Mouse (Mus musculus) limb, embryonic 10.5 days (tissue): ENCODE data around the gene Inhbc. TPM values are rescaled to one million over a fixed set of nuclear protein-coding genes. Genes with fewer than 3 reads are reported as not detected.

Experiments used
- DNase-seq: peaks from one replicate; pipeline ENCODE4 v3.0.0-alpha.2; 2017; ENCODE audit warnings: low spot score
- H3K27ac ChIP-seq: fragments of 300-500 bp; sonication (generic); 2 replicates; pipeline ENCODE4 v1.5.1; 2016; ENCODE audit warnings: mild to moderate bottlenecking
- H3K27me3 ChIP-seq: fragments of 300-500 bp; sonication (generic); 2 replicates; pipeline ENCODE4 v1.6.1; 2016; ENCODE audit warnings: low read depth, mild to moderate bottlenecking; ENCODE audit not compliant: poor library complexity, severe bottlenecking
- H3K36me3 ChIP-seq: fragments of 300-500 bp; sonication (generic); 2 replicates; pipeline ENCODE4 v1.6.1; 2016; ENCODE audit warnings: mild to moderate bottlenecking, moderate library complexity
- H3K4me1 ChIP-seq: fragments of 300-500 bp; sonication (generic); 2 replicates; pipeline ENCODE4 v1.6.1; 2016
- H3K4me3 ChIP-seq: fragments of 300-500 bp; sonication (generic); 2 replicates; pipeline ENCODE4 v1.5.1; 2016; ENCODE audit warnings: mild to moderate bottlenecking, moderate library complexity
- H3K9me3 ChIP-seq: fragments of 300-500 bp; sonication (generic); replicated peaks from 2 replicates; pipeline ENCODE4 v1.6.1; 2016; ENCODE audit warnings: mild to moderate bottlenecking
- WGBS: fragments of 180-500 bp; shearing (Covaris S2); methylation state at CpG from one replicate; pipeline ENCODE4 v1.1.7; 2016; 5-methylcytosine and 5-hydroxymethylcytosine counted together
- polyA plus RNA-seq: library from polyadenylated mRNA; unstranded; fragments of >200 nt; fragmentation: Nextera tagmentation; extraction: Ambion mirVana; gene quantifications from 2 replicates; pipeline ENCODE4 v1.2.1, GENCODE M21; 2016

Gene Inhbc
- polyA plus RNA-seq = 0.10 and 0.23 TPM in 2 replicates

DNA sequence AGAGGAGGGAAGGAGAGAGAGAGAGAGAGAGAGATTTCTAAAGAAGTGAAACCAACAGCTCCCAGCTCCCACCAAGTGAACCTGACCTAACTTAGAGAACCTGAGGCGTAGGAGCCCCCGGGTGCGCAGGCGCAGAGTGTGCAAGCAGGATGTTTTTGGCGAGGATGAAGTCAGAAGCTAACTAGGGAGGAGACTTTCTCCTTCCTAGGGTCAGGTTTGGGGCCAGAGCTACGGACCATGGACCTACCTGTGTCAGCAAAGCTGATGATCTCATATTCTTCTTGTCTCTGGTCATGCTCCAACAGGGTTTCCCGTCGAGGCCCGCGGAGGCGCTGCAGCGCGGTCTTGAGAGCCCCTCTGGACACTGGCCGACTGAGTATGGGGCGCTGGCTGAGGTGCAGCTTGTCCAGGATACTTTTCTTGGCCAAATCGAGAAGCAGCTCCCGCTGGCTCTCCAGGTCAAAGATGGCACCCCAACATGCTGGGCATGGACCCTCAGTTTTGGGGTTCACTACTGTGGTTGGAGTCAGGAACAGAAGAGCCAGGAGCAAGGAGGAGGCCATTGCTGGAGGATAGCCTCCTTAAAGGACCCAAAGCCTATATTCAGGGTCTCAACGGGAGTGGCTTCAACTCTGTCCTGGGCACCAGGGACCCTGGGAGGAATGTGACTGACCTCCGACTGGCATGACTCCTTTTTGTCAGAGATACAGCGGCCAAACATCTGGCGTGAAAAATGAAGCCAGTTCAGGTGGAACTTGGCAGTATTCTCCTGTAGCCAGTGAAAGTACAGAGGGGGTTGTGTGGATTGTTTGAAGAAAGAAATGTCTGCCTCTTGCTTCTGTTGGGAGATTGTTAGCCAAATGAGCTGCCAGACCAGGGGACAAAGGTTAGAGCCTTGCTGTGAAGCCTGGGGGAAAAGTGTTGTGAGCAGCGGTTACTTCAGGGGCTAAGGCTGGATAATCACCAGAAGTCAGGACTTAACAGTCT lies at the start of gene Inhbc:
Gene Inhbc, minus strand, starts transcription at position 598 of the 987 bp plus-strand sequence.
- no peak within 1 kb of the TSS for H3K4me3 ChIP-seq
- no peaks in the 10 kb centered on the region for H3K27me3 ChIP-seq
- H3K4me1 ChIP-seq = peaks cover 13% of the 10 kb centered on the region
- 81% methylated on average over 22 of the region's 22 CpGs for WGBS
- no peaks in the 10 kb centered on the region for H3K36me3 ChIP-seq
- no peaks in the 10 kb centered on the region for H3K9me3 ChIP-seq
- no peak within 1 kb of the TSS for H3K27ac ChIP-seq
- no peak for DNase-seq

DNA sequence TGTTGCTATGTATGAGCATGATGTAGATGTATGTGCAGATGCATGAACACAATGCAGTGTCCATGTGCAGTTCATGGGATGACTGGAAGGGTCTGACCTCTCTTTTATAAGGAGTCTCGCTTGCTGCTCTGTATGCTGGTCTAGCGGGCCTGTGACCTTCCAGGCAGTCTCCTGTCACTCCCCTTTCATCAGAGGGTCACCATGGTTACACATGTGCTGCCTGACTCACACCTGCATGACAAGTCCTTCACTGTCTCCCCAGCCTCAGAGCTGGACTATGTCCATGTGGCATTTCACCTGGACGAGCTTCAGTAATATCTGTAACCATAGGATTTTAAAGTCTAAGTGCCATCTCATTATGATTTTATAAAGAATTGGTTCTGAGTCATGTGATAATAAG lies 43.9 kb upstream of the Inhbc start:
- Histone ChIP-seq H3K4me1 (peaks cover 2% of the 10 kb centered on the region), H3K36me3 (peaks cover 12% of the 10 kb centered on the region), H3K27ac (no peak overlapping the region), H3K4me3 (no peak overlapping the region), H3K9me3 (no peaks in the 10 kb centered on the region), H3K27me3 (no peaks in the 10 kb centered on the region)
- WGBS = 82% methylated on average over 3 of the region's 3 CpGs
- DNase-seq = no peak

DNA sequence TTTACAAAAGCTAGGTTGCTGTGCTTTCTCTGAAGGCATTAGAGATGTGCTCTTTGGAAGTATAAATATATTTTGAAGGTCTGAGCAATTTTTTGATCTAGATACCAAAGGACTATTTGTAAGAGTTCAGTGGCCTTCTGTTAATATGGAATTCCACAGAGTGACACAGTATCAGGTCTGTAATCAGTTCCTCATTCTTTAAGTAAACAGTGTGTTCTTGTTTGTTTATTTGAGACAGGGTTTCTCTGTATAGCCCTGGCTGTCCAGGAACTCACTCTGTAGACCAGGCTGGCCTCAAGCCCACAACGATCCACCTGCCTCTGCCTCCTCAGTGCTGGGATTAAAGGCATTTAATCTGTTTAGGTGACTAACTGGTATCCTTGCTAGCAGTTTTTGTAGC lies 43.4 kb upstream of the Inhbc start:
- H3K27me3 ChIP-seq = no peaks in the 10 kb centered on the region
- H3K36me3 ChIP-seq = peaks cover 12% of the 10 kb centered on the region
- no peak for DNase-seq
- 85% methylated on average over 1 of the region's 1 CpGs for WGBS
- no peaks in the 10 kb centered on the region for H3K4me1 ChIP-seq
- H3K9me3 ChIP-seq = no peaks in the 10 kb centered on the region
- no peak overlapping the region for H3K4me3 ChIP-seq
- H3K27ac ChIP-seq = no peak overlapping the region

DNA sequence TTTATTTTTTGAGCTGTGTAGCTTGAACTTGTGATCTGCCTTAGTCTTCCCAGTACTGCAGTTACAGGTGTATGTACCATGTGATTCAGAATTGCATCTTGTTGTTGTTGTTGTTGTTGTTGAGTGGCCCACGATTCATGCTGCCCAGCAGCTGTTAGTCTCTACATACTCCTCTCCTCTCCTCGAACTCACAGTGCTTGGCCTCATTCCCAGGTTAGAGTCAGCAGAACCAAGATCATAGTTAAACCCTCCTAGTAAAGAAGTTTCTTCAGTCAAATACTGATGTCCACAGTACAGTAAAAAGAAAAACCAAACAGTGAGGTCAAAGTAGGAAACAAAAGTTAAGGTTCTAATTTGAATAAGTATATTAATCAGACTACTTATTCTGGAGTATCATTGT lies 42.5 kb upstream of the Inhbc start:
- Histone ChIP-seq H3K4me1 (no peaks in the 10 kb centered on the region), H3K36me3 (peaks cover 12% of the 10 kb centered on the region), H3K27ac (no peak overlapping the region), H3K27me3 (no peaks in the 10 kb centered on the region), H3K9me3 (no peaks in the 10 kb centered on the region), H3K4me3 (no peak overlapping the region)
- no peak for DNase-seq
- WGBS = 82% methylated on average over 2 of the region's 2 CpGs

DNA sequence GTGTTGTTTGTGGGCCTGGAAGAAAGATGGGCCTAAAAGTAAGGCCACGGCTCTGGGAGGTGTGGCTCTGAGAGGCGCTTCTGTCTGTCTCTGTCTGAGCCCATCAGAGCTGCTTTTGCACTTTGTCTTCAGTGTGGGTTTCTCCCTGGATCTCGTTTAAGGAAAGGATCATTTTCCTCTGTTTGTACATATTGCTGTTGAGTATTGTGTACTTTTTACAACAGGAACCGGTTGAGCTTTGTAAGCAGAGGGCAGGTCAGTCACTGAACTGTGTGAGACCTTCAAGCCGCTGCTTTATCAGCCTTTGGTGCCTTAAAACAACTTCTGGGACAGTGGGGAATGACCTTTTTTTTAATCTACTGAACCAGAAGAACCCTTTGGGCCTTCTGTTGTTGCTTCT lies 41.9 kb upstream of the Inhbc start:
- no peak overlapping the region for H3K4me3 ChIP-seq
- H3K4me1 ChIP-seq = no peaks in the 10 kb centered on the region
- peaks cover 17% of the 10 kb centered on the region for H3K36me3 ChIP-seq
- 70% methylated on average over 5 of the region's 5 CpGs for WGBS
- no peak overlapping the region for H3K27ac ChIP-seq
- no peaks in the 10 kb centered on the region for H3K27me3 ChIP-seq
- DNase-seq = no peak
- H3K9me3 ChIP-seq = no peaks in the 10 kb centered on the region

DNA sequence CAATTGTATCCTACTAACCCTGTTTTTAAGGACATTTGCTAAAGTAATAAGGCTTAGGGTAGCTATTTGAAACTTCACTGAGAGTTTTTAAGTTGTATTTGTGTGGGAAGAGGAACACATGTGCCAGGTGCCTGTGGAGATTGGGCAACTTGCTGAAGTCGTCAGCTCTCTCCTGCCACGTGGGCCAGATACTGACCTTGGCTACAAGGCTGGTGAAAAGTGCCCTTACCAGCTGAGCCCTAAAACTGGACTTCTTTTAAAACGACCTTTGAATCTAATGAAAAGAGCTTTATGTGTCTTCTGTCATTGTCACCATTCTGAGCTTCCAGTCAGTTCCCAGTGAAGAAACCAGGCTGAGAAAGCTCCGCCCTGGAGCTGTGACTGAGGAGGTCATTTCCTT lies 37.2 kb upstream of the Inhbc start:
- H3K4me1 ChIP-seq = no peaks in the 10 kb centered on the region
- H3K4me3 ChIP-seq = no peak overlapping the region
- DNase-seq = no peak
- H3K27ac ChIP-seq = no peak overlapping the region
- H3K9me3 ChIP-seq = no peaks in the 10 kb centered on the region
- no peaks in the 10 kb centered on the region for H3K27me3 ChIP-seq
- H3K36me3 ChIP-seq = peaks cover 19% of the 10 kb centered on the region
- WGBS = 71% methylated on average over 4 of the region's 4 CpGs

DNA sequence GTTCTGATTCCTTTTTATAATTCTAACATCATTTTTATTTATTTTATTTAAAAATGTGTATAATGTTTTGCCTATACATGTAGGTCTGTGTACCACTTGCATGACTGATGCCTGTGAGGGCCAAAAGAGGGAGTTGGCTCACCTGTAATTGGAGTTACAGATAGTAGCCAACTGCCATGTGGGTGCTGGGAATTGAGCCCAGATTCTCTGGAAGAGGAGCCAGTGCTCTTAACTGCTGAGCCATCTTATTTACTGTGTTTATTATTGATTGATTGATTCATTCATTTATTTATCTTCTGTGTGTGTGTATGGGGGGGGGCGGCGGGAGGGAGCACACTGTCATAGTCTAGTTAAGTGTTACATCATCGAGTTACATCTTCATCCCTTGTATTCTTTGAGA lies 34.5 kb upstream of the Inhbc start:
- Histone ChIP-seq H3K27me3 (no peaks in the 10 kb centered on the region), H3K4me1 (no peaks in the 10 kb centered on the region), H3K9me3 (no peaks in the 10 kb centered on the region), H3K27ac (no peak overlapping the region), H3K36me3 (peaks cover 43% of the 10 kb centered on the region), H3K4me3 (no peak overlapping the region)
- DNase-seq = no peak
- 96% methylated on average over 3 of the region's 3 CpGs for WGBS

DNA sequence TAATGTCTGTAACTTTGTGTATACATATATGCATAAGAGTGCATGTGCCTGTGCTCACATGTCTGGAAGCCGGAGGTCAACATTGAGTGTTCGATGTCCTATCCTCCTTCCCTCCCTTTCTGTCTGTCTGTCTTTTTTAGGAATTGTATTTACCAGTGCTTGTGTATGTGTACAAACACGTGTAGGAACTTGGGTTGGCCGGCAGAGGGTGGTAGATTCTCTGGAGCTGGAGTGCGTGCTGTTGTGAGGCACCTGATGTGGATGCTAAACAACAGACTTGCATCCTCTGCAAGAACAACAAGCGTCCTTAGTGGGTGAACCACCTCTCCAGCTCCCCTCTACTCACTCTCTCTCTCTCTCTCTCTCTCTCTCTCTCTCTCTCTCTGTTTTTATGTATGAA lies 21.5 kb upstream of the Inhbc start:
- no peaks in the 10 kb centered on the region for H3K27me3 ChIP-seq
- no peak for DNase-seq
- no peak overlapping the region for H3K27ac ChIP-seq
- 83% methylated on average over 6 of the region's 6 CpGs for WGBS
- H3K9me3 ChIP-seq = no peaks in the 10 kb centered on the region
- H3K4me1 ChIP-seq = no peaks in the 10 kb centered on the region
- no peak overlapping the region for H3K4me3 ChIP-seq
- peaks cover 53% of the 10 kb centered on the region for H3K36me3 ChIP-seq

DNA sequence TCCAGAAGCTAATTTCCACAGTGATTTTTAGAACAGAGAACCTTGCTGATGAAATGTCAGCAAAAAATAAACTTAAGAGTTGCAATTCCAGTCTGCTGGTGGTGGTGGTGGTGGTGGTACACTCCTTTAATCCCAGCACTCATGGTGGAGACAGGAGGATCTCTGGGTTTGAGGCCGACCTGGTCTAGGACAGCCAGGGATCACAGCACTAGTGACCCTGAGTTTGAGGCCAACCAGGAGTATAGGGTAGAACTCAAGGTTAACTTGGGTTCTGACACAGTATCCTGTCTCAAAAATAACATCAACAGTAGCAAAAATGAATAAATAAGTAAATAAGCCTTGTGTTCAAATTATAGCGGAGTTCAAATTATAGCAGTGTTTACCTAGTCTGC lies 11.5 kb upstream of the Inhbc start:
- Histone ChIP-seq H3K9me3 (no peaks in the 10 kb centered on the region), H3K4me3 (peak overlapping the region; percentile 70), H3K36me3 (peaks cover 3% of the 10 kb centered on the region; the same call in 1 of the 2 replicates), H3K27me3 (no peaks in the 10 kb centered on the region), H3K27ac (peak overlapping the region; percentile 96), H3K4me1 (peaks cover 9% of the 10 kb centered on the region)
- WGBS = 60% methylated on average over 2 of the region's 2 CpGs
- DNase-seq = no peak

DNA sequence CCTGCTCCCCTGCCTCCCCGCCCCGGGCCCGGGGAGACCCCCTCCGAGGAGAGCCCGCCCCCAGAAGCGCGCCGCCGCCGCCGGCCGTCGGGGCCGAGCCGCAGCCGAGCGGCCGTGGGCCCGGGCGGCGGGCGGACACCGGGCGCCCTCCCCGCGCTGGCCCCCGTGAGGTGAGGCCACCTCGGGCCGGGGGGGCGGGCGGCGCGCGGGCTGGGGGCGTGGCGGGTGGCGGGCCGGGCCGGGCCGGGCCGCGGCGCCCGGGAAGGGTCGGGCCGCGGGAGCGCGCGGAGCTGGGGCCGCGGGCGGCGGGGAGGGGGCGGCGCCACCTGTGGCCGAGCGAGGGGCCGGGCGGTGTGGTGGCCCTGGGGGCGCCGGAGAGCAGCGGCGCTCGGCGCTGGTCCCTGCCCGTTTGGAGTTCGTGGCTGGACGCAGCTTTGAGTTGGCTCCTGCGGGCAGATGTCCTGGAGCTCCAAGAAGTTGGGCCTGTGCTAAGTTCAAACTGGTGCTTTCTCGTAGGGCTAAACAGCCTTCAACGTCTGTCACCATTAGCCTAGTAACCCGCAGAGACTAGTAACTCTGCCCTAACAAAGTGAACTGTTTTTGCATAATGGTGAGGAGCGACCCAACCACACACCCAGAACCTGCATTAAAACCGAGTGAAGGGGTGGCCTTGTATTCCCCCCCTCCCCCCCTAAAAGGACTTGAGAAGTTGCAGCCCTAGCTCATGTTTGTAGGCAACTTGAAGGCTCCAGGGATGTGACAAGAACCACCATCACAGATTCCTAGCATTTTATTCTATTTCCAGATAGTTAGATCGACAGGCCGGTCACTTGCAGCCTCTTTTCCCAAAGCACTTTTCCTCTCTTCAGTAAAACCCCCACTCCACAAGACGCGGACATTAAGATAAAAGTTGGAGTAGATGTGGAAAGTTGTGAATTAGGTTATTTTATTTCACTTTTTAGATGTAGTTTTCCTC lies 10.8 kb upstream of the Inhbc start:
- H3K27ac ChIP-seq = peak overlapping the region; percentile 96
- H3K4me1 ChIP-seq = peaks cover 9% of the 10 kb centered on the region
- WGBS = 11% methylated on average over 75 of the region's 79 CpGs
- DNase-seq = peak; percentile 84
- H3K9me3 ChIP-seq = no peaks in the 10 kb centered on the region
- no peaks in the 10 kb centered on the region for H3K27me3 ChIP-seq
- peaks cover 3% of the 10 kb centered on the region; the same call in 1 of the 2 replicates for H3K36me3 ChIP-seq
- H3K4me3 ChIP-seq = peak overlapping the region; percentile 70

DNA sequence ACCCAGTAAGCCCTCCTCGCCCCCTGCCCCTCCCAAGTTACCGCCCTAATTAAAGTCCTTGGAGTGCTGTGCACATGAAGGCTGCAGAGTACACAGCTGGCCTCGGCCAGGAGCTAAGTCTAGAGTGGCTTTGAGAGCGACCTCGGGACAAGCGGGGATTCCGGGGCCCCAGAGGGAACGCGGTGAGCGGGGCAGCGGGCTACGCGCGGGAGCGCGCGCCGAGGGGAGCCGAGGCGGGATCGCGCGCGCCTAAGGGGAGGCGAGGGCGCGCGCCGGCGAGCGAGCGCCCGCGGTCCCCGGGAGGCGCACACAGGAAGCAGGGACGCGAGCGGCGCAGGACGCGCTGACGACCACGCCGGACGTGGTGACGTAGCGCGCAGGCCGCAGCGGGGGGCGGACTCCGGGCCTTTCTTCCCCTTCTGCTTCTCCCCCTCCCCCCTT lies 10.0 kb upstream of the Inhbc start, which contains the start of gene R3hdm2:
Gene R3hdm2, plus strand, starts transcription at position 77 of the 441 bp plus-strand sequence.
- H3K27me3 ChIP-seq = no peaks in the 10 kb centered on the region
- H3K9me3 ChIP-seq = no peaks in the 10 kb centered on the region
- peaks cover 3% of the 10 kb centered on the region; the same call in 1 of the 2 replicates for H3K36me3 ChIP-seq
- H3K4me3 ChIP-seq = peak within 1 kb of the TSS; percentile 70
- peaks cover 9% of the 10 kb centered on the region for H3K4me1 ChIP-seq
- H3K27ac ChIP-seq = peak within 1 kb of the TSS; percentile 96
- peak; percentile 98 for DNase-seq
- WGBS = under 1% methylated on average over 51 of the region's 53 CpGs

DNA sequence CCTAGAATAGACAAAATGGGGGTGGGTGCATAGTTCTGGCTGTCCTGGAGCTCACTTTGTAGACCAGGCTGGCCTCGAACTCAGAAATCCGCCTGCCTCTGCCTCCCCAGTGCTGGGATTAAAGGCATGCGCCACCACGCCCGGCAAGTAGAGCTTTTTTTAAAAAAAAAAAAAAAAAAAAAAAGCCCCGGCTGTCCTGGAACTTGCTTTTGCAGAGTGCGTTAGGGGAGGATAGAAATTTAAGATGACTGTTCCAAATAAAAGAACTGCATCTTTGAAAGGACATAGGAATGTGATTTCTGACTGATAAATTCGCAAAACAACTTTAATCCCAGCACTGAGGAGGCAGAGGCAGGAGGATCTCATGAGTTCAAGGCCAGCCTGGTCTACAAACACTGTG lies 9.4 kb upstream of the Inhbc start:
- no peak for DNase-seq
- H3K36me3 ChIP-seq = peaks cover 3% of the 10 kb centered on the region; the same call in 1 of the 2 replicates
- peak overlapping the region; percentile 96 for H3K27ac ChIP-seq
- 87% methylated on average over 8 of the region's 8 CpGs for WGBS
- H3K4me3 ChIP-seq = peak overlapping the region; percentile 70
- H3K9me3 ChIP-seq = no peaks in the 10 kb centered on the region
- peaks cover 9% of the 10 kb centered on the region for H3K4me1 ChIP-seq
- no peaks in the 10 kb centered on the region for H3K27me3 ChIP-seq
